Mouse (Mus musculus) spleen, adult 10 weeks (tissue): ENCODE data around the gene Sfmbt1. TPM values are rescaled to one million over a fixed set of nuclear protein-coding genes. Genes with fewer than 3 reads are reported as not detected.

Experiments
- polyA plus RNA-seq: library from polyadenylated mRNA; stranded (reverse); fragments of 350-450 nt; fragmentation: Illumina TruSeq; extraction: RNeasy Lipid Tissue Mini Kit (QIAGEN cat#74804); gene quantifications from one replicate; pipeline ENCODE4 v1.2.3, GENCODE M21; 2015; ENCODE audit warnings: low replicate concordance; ENCODE audit not compliant: insufficient read depth

The Sfmbt1 gene
- 15.8 TPM for polyA plus RNA-seq

GRCm38 (mm10) chr14:30714799-30715617 is at the start of gene Sfmbt1:
Sfmbt1 (plus strand) TSS chr14:30714849.

GRCm38 (mm10) chr14:30825476-30826131 is 111.0 kb downstream of the Sfmbt1 start, which contains the start of gene Tmem110:
Tmem110 (plus strand) TSS chr14:30825590.

Other genes starting within 250 kb of the Sfmbt1 start
- gene Dcp1a, start 235.3 kb upstream of the Sfmbt1 start, polyA plus RNA-seq: 27.0 TPM
- gene Cacna1d, start 223.4 kb upstream of the Sfmbt1 start, polyA plus RNA-seq: 4.4 TPM
- 67.4 TPM for gene Tkt, start 166.5 kb upstream of the Sfmbt1 start, polyA plus RNA-seq
- 283 TPM for gene Prkcd, start 88.6 kb upstream of the Sfmbt1 start, polyA plus RNA-seq
- 18.6 TPM for gene Rft1, start 60.5 kb upstream of the Sfmbt1 start, polyA plus RNA-seq
- gene Tmem110, start 110.7 kb downstream of the Sfmbt1 start, polyA plus RNA-seq: 14.4 TPM
- 5.7 TPM for gene Mustn1, start 164.4 kb downstream of the Sfmbt1 start, polyA plus RNA-seq
- 0.52 TPM for gene Itih4, start 171.6 kb downstream of the Sfmbt1 start, polyA plus RNA-seq
- 2.7 TPM for gene Itih3, start 208.9 kb downstream of the Sfmbt1 start, polyA plus RNA-seq
- not detected for gene Itih1, start 228.4 kb downstream of the Sfmbt1 start, polyA plus RNA-seq
- gene Nek4, start 236.5 kb downstream of the Sfmbt1 start, polyA plus RNA-seq: 9.1 TPM